Mouse (Mus musculus): Measurements from ENCODE around the gene Carm1. TPM values are rescaled to one million over a fixed set of nuclear protein-coding genes. Genes with fewer than 3 reads are reported as not detected.
A peak's percentile ranks its signal among the peaks of the same experiment; 100 is the strongest.
"Not testable (repeated sequence)": the region's sequence is repeated elsewhere in the genome, so short reads cannot be mapped to it uniquely, and the experiment has no call there.

Carm1 gene
- polyA plus RNA-seq, 1 experiment from 2014 or later: 60.3 TPM

DNA sequence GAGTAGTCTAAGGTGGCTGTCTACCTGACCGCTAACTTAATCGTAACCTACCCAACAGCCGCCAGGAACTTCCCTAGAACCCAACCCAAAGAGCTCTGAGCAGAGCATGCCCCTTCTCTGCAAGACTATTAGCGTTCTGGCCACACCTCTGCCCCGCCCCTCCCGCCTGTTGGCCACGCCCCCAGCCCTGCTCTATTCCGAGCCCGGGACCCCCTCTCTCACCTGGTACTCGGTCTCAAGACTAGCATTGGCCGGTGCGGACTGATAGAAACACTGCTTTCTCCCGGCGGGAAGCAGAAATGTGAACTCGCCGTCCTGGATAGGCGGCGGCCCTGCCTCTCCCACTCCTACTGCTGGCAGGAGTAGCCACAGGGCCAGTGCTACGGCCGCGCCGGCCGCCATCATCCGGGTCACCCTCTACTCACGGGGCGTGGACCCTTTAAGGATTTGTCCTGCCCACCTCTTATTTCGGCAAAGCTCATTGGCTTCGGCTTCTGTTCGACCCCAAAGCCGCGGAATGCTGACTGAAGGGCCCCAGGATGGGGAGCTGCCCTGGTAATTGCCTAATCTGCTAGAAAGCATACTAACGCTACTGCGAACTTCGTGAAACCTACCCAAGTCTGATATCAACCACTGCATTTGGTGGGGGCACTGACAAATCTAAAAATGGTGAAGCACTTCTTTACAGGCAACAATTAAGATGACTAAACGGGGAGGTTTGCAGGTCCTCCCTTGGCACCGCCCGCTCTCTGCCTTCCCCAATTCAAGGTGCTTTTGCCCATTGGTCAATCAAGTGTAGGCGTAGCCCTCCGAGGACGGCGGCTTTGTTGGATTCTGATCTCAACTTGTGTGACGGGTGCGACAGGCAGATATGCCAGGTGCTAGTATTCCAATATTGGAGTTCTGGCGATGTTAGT is 36.7 kb upstream of the Carm1 start, which contains the start of gene Tmed1:
TSS of gene Tmed1 (minus strand) at position 481 of the 917 bp plus-strand sequence.
- no peaks in the 10 kb centered on the region for H3K9me3 ChIP-seq (ENCODE audit: control insufficient read depth, low read length)
- H3K4me3 ChIP-seq (ENCODE audit: low read length): peak within 1 kb of the TSS; percentile 72
- H3K36me3 ChIP-seq (ENCODE audit: control insufficient read depth, insufficient read depth, low read length): peaks cover 37% of the 10 kb centered on the region
- 0% methylated on average over 44 of the region's 44 CpGs for WGBS
- ATAC-seq (ENCODE audit: low FRiP score, low TSS enrichment): peak; percentile 93
- no peaks in the 10 kb centered on the region for H3K27me3 ChIP-seq (ENCODE audit: control insufficient read depth, insufficient read depth, low read length)
- H3K9ac ChIP-seq (ENCODE audit: low read depth, low read length): peak within 1 kb of the TSS; percentile 74
- H3K4me2 ChIP-seq (replicated peaks; ENCODE audit: low read depth, low read length): peak within 1 kb of the TSS; percentile 58
- H3K27ac ChIP-seq (ENCODE audit: low read depth, low read length): peak within 1 kb of the TSS; percentile 93
- peaks cover 20% of the 10 kb centered on the region for H3K4me1 ChIP-seq (ENCODE audit: control insufficient read depth, insufficient read depth, low read length)

DNA sequence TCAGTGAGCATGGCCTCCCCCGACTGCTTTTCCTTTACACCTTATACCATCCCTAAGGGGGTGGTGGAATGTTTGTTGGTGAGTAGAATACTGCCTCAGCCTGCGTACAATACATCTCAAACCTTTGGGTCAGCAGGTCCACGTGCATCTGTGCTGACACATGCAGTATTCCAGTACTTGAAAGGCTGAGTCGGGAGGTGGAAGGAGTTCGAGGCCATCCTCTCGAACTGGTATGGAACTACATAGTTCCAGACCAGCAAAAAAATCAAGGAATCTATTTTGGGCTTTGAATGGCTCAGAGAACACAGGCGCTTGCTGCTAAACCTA is 36.0 kb upstream of the Carm1 start:
- H3K27me3 ChIP-seq (ENCODE audit: control insufficient read depth, insufficient read depth, low read length): no peaks in the 10 kb centered on the region
- H3K9ac ChIP-seq (ENCODE audit: low read depth, low read length): peak overlapping the region; percentile 74; the same call in 1 of the 2 replicates
- no peaks in the 10 kb centered on the region for H3K9me3 ChIP-seq (ENCODE audit: control insufficient read depth, low read length)
- WGBS: 7% methylated on average over 7 of the region's 7 CpGs
- peak overlapping the region; percentile 93 for H3K27ac ChIP-seq (ENCODE audit: low read depth, low read length)
- peaks cover 20% of the 10 kb centered on the region for H3K4me1 ChIP-seq (ENCODE audit: control insufficient read depth, insufficient read depth, low read length)
- H3K4me2 ChIP-seq (replicated peaks; ENCODE audit: low read depth, low read length): peak overlapping the region; percentile 58
- H3K4me3 ChIP-seq (ENCODE audit: low read length): peak overlapping the region; percentile 72
- no peak; the same call in 1 of the 2 replicates for ATAC-seq (ENCODE audit: low FRiP score, low TSS enrichment)
- H3K36me3 ChIP-seq (ENCODE audit: control insufficient read depth, insufficient read depth, low read length): peaks cover 33% of the 10 kb centered on the region

DNA sequence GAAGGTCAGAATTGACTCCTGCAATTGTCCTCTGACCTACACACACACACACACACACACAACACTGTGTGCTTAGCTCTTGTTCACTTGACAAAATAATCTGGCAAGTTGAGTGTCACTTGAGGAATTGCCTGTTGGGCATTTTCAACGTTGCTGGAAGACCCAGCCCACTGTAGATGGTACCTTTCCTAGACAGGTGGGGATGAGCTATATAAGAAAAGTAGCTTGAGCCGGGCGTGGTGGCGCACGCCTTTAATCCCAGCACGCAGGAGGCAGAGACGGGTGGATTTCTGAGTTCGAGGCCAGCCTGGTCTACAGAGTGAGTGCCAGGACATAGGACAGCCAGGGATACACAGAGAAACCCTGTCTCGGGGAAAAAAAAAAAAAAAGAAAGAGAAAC is 35.6 kb upstream of the Carm1 start:
- WGBS: 82% methylated on average over 9 of the region's 9 CpGs
- Histone ChIP-seq H3K4me1 (ENCODE audit: control insufficient read depth, insufficient read depth, low read length) (peaks cover 20% of the 10 kb centered on the region), H3K4me3 (ENCODE audit: low read length) (peak overlapping the region; percentile 72), H3K27ac (ENCODE audit: low read depth, low read length) (peak overlapping the region; percentile 93; the same call in 1 of the 2 replicates), H3K9me3 (ENCODE audit: control insufficient read depth, low read length) (no peaks in the 10 kb centered on the region), H3K9ac (ENCODE audit: low read depth, low read length) (peak overlapping the region; percentile 74; the same call in 1 of the 2 replicates), H3K4me2 (replicated peaks; ENCODE audit: low read depth, low read length) (peak overlapping the region; percentile 58), H3K27me3 (ENCODE audit: control insufficient read depth, insufficient read depth, low read length) (no peaks in the 10 kb centered on the region), H3K36me3 (ENCODE audit: control insufficient read depth, insufficient read depth, low read length) (peaks cover 29% of the 10 kb centered on the region)
- ATAC-seq (ENCODE audit: low FRiP score, low TSS enrichment): no peak

DNA sequence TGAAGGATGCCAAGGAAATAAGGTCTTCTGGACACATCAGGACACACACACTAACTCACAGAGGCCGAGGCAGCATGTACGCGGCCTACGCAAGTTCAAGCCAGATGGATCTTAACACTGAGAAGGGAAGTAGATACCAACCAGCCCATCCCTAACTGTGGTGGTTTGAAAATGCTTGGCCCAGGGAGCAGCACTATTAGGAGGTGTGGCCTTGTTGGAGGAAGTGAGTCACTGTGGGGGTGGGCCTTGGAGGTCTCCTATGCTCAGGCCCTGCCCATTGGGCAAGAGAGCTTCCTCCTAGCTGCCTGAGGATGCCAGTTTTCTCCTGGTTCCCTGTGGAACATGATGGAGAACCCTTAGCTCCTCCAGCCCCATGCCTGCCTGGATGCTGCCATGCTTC is 33.2 kb upstream of the Carm1 start:
- peaks cover 7% of the 10 kb centered on the region for H3K36me3 ChIP-seq (ENCODE audit: control insufficient read depth, insufficient read depth, low read length)
- WGBS: 93% methylated on average over 4 of the region's 4 CpGs

DNA sequence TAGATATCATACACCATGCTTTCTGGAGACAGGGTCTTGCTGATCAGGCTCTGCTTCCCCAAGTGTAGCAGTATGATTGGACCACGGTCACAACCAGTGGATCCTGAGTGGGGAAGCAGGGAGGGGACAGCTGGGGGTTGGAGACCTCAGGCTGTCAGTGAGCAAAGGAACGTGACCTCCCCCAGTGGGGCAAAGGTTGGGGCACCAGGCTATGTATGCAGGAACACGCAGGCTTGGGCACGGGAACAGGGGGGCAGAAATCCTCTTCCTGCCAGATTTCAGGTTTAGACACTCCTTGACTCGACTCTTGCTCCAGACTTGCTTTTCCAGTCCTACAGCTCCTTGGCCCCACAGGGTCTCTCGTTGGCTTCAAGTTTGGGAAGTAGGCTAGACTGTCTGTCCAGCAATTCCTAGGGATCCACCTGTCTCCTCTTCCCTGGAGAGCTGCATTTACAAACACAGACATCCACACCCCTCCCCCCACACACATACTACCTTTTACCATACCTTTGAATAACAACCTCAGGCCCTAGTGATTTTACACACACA is 28.7 kb upstream of the Carm1 start:
- Histone ChIP-seq H3K27me3 (ENCODE audit: control insufficient read depth, insufficient read depth, low read length) (no peaks in the 10 kb centered on the region), H3K4me1 (ENCODE audit: control insufficient read depth, insufficient read depth, low read length) (no peaks in the 10 kb centered on the region), H3K36me3 (ENCODE audit: control insufficient read depth, insufficient read depth, low read length) (no peaks in the 10 kb centered on the region), H3K9ac (ENCODE audit: low read depth, low read length) (no peak overlapping the region), H3K9me3 (ENCODE audit: control insufficient read depth, low read length) (no peaks in the 10 kb centered on the region), H3K27ac (ENCODE audit: low read depth, low read length) (no peak overlapping the region), H3K4me2 (replicated peaks; ENCODE audit: low read depth, low read length) (no peak overlapping the region), H3K4me3 (ENCODE audit: low read length) (no peak overlapping the region)
- 63% methylated on average over 6 of the region's 6 CpGs for WGBS
- ATAC-seq (ENCODE audit: low FRiP score, low TSS enrichment): no peak

More for the DNA sequence above, 33.2 kb upstream of the Carm1 start:
- Histone ChIP-seq H3K27ac (ENCODE audit: low read depth, low read length) (no peak overlapping the region), H3K27me3 (ENCODE audit: control insufficient read depth, insufficient read depth, low read length) (no peaks in the 10 kb centered on the region), H3K4me3 (ENCODE audit: low read length) (no peak overlapping the region), H3K9ac (ENCODE audit: low read depth, low read length) (no peak overlapping the region), H3K4me1 (ENCODE audit: control insufficient read depth, insufficient read depth, low read length) (peaks cover 9% of the 10 kb centered on the region), H3K9me3 (ENCODE audit: control insufficient read depth, low read length) (no peaks in the 10 kb centered on the region), H3K4me2 (replicated peaks; ENCODE audit: low read depth, low read length) (no peak overlapping the region)
- no peak for ATAC-seq (ENCODE audit: low FRiP score, low TSS enrichment)

DNA sequence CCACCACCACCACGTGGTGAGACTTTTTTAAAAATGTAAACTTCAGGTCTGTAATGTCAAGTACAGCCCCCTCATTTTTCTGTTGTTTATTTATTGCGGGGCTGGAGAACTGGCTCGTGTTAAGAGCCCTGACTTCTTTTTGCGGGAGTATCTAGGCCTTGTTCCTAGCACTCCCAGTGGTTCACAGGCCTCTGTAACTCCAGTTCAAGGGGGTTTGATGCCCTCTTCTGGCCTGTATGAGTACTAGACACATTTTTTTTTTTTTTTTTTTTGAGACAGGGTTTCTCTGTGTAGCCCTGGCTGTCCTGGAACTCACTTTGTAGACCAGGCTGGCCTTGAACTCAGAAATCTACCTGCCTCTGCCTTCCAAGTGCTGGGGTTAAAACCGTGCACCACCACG is 28.0 kb upstream of the Carm1 start:
- H3K9me3 ChIP-seq (ENCODE audit: control insufficient read depth, low read length); H3K4me3 ChIP-seq (ENCODE audit: low read length); H3K9ac ChIP-seq (ENCODE audit: low read depth, low read length); ATAC-seq (ENCODE audit: low FRiP score, low TSS enrichment); H3K4me2 ChIP-seq (replicated peaks; ENCODE audit: low read depth, low read length); H3K4me1 ChIP-seq (ENCODE audit: control insufficient read depth, insufficient read depth, low read length); H3K36me3 ChIP-seq (ENCODE audit: control insufficient read depth, insufficient read depth, low read length); H3K27ac ChIP-seq (ENCODE audit: low read depth, low read length); H3K27me3 ChIP-seq (ENCODE audit: control insufficient read depth, insufficient read depth, low read length): not testable (repeated sequence)
- WGBS: 89% methylated on average over 6 of the region's 6 CpGs

DNA sequence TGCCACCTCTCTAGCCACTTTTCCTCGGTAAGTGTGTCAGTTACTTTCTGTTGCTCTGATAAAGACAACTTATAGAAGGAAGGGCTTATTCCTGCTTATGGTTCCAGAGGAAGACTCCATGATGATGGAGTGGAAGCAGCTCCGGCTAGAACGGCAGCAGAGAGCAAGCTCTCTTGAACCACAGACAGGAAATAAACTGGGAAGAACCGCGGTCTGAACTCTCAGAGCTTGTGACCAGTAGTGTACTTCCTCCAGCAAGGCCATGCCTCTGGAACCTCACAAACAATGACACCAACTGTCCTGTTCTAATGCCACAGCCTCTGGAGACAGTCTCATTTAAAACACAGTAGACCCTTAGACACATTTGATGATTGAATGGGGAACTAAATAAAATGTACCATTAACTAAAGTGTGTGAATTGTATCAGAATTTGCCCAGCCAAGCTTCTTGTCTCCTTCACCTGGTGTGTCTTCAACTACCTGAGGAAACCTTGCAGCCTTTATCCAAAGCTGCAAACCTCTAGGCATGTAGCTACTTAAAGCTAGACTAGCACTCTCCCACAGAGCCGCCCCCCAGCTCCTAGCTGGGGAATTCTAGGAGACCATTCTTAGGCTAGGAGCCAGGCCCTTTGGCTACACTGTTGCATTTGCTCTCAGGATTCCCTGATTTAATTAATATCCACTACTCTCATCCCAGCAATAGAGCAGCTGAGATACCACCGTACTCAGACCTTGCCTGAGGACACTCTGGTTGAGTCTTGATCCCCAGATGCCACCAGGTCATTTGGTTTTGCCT is 21.4 kb upstream of the Carm1 start:
- no peaks in the 10 kb centered on the region for H3K4me1 ChIP-seq (ENCODE audit: control insufficient read depth, insufficient read depth, low read length)
- peaks cover 4% of the 10 kb centered on the region; the same call in 1 of the 2 replicates for H3K36me3 ChIP-seq (ENCODE audit: control insufficient read depth, insufficient read depth, low read length)
- no peak for ATAC-seq (ENCODE audit: low FRiP score, low TSS enrichment)
- H3K27me3 ChIP-seq (ENCODE audit: control insufficient read depth, insufficient read depth, low read length): no peaks in the 10 kb centered on the region
- no peak overlapping the region for H3K4me2 ChIP-seq (replicated peaks; ENCODE audit: low read depth, low read length)
- H3K4me3 ChIP-seq (ENCODE audit: low read length): no peak overlapping the region
- 77% methylated on average over 7 of the region's 7 CpGs for WGBS
- no peak overlapping the region for H3K9ac ChIP-seq (ENCODE audit: low read depth, low read length)
- H3K27ac ChIP-seq (ENCODE audit: low read depth, low read length): no peak overlapping the region
- H3K9me3 ChIP-seq (ENCODE audit: control insufficient read depth, low read length): no peaks in the 10 kb centered on the region

DNA sequence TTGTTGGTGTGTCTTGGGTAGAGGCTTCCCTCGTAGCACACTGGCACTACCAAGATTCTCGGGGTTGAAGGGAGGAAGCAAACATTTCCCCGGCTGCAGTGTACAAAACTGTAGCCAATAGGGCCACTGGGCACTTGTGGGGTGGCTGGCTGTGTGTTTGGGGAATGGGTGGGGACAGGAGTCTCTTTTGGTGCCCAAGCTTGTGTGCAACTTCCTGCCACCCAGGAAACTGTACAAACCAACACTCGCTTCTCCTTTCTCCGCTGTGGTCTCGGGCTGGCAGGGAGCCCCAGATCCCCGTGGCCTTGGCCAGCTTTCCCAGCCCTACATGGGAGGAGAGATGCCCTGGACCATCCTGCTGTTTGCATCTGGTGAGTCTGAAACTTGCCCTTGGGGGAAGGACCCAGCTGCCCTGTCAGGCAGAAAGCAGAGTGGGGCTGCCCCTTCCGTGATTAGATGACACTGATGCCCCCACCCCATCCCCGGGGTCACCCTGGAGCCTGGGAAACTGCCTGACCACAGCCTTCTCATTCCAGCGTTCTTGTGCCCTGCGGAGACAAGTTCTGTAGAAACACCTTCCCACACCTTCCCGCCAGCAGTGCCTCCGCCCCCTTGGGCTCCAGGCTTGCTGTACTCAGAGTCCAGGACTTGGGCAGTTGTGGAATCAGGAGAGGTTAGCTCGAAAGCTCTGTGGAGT is 20.6 kb upstream of the Carm1 start, which contains the start of gene AB124611:
TSS of gene AB124611 (plus strand) at position 240 of the 697 bp plus-strand sequence.
- Histone ChIP-seq H3K27me3 (ENCODE audit: control insufficient read depth, insufficient read depth, low read length) (no peaks in the 10 kb centered on the region), H3K4me3 (ENCODE audit: low read length) (no peak within 1 kb of the TSS), H3K9me3 (ENCODE audit: control insufficient read depth, low read length) (no peaks in the 10 kb centered on the region), H3K9ac (ENCODE audit: low read depth, low read length) (no peak within 1 kb of the TSS), H3K4me2 (replicated peaks; ENCODE audit: low read depth, low read length) (no peak within 1 kb of the TSS), H3K4me1 (ENCODE audit: control insufficient read depth, insufficient read depth, low read length) (no peaks in the 10 kb centered on the region), H3K36me3 (ENCODE audit: control insufficient read depth, insufficient read depth, low read length) (peaks cover 4% of the 10 kb centered on the region; the same call in 1 of the 2 replicates), H3K27ac (ENCODE audit: low read depth, low read length) (no peak within 1 kb of the TSS)
- WGBS: 66% methylated on average over 14 of the region's 14 CpGs
- ATAC-seq (ENCODE audit: low FRiP score, low TSS enrichment): no peak

Data from kidney, embryonic 14.5 days (tissue).